Mouse (Mus musculus) gastrocnemius, postnatal 25 days (tissue): ENCODE results near the gene Pex6. TPM values are rescaled to one million over a fixed set of nuclear protein-coding genes. Genes with fewer than 3 reads are reported as not detected.

Source experiments
- DNase-seq: peaks from one replicate; pipeline ENCODE4 v3.0.0; 2022
- total RNA-seq, 2 experiments: library from RNA; stranded (reverse); gene quantifications; 1 replicate in 1 of 2; 2 replicates in 1 of 2; pipeline ENCODE4 v1.2.3; 2021

Pex6 gene
- total RNA-seq, 2 experiments from 2014 or later, result 12.5 to 14.0 TPM

- DNase-seq, result no peak
These were observed 11.4 kb upstream of the Pex6 start for GRCm38 (mm10) chr17:46699912-46700311.

- no peak for DNase-seq
These were observed 9.8 kb upstream of the Pex6 start for GRCm38 (mm10) chr17:46701489-46701888.

GRCm38 (mm10) chr17:46702100-46702499 is 9.2 kb upstream of the Pex6 start:
- no peak for DNase-seq

- no peak for DNase-seq
These were observed 8.8 kb upstream of the Pex6 start for GRCm38 (mm10) chr17:46702506-46702905.

- DNase-seq, result no peak
These were observed 7.0 kb upstream of the Pex6 start for GRCm38 (mm10) chr17:46703971-46704886.

GRCm38 (mm10) chr17:46704887-46705835 is 6.1 kb upstream of the Pex6 start, which contains the start of gene Ppp2r5d:
Gene Ppp2r5d (minus strand): TSS chr17:46705111.
- peak; percentile 98 for DNase-seq

- no peak for DNase-seq
These were observed 4.7 kb upstream of the Pex6 start for GRCm38 (mm10) chr17:46706375-46707089.

GRCm38 (mm10) chr17:46711612-46712271 is 479 bp downstream of the Pex6 start:
- peak; percentile 42 for DNase-seq

GRCm38 (mm10) chr17:46712442-46712841 is 1.2 kb downstream of the Pex6 start:
- no peak for DNase-seq

GRCm38 (mm10) chr17:46713849-46714248 is 2.6 kb downstream of the Pex6 start:
- no peak for DNase-seq

- no peak for DNase-seq
These were observed 3.7 kb downstream of the Pex6 start for GRCm38 (mm10) chr17:46714756-46715481.

- DNase-seq, result no peak
These were observed 9.8 kb downstream of the Pex6 start for GRCm38 (mm10) chr17:46721077-46721476.

- no peak for DNase-seq
These were observed 13.3 kb downstream of the Pex6 start for GRCm38 (mm10) chr17:46724477-46725084.

GRCm38 (mm10) chr17:46725273-46725672 is 14.0 kb downstream of the Pex6 start:
- no peak for DNase-seq

- DNase-seq, result no peak
These were observed 14.7 kb downstream of the Pex6 start for GRCm38 (mm10) chr17:46725731-46726645.

GRCm38 (mm10) chr17:46727271-46727670 is 16.0 kb downstream of the Pex6 start:
- no peak for DNase-seq

GRCm38 (mm10) chr17:46728021-46728420 is 16.8 kb downstream of the Pex6 start:
- DNase-seq, result no peak

GRCm38 (mm10) chr17:46728496-46728895 is 17.2 kb downstream of the Pex6 start:
- no peak for DNase-seq

- DNase-seq, result no peak
These were observed 17.6 kb downstream of the Pex6 start, which contains the start of gene Gnmt for GRCm38 (mm10) chr17:46728904-46729318. Gene Gnmt (minus strand): TSS chr17:46729168.
